Mouse (Mus musculus): ENCODE data around the gene Slc39a3.

DNA sequence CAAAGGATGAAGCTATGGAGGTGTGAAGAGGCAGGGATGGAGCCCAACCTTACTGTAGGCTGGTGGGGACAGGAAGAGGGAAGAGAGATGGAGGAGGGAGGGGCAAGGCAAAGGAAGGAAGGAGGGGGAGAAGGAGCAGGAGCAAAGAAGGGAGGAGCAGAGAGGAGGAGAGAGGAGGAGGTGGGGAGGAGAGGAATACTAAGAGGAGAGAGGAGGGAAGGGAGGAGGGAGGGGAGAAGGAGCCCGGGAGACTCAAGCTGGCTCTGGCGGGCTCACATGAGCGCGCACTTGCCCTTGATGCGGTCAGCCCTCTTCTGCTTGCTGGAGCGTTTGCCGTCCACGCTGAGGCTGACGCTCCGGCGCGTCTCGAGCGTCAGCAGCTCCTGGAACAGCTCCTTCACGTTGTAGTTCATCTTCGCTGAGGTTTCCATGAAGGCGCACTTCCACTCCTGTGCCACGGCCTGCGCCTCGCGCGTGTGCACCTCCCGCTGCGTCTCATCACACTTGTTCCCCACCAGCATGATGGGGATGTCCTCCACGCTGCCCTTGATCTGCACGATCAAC lies 15.6 kb downstream of the Slc39a3 start:
- TF ChIP-seq CTCF (IDR thresholded peaks at IDR 0.05; ENCODE audit: control insufficient read depth, insufficient read depth, insufficient read length), result no peak
- TF ChIP-seq FOSL1 (IDR thresholded peaks at IDR 0.05; ENCODE audit: insufficient read depth, low read length, poor library complexity, severe bottlenecking), result no peak
- TF ChIP-seq MYOG (IDR thresholded peaks at IDR 0.05; ENCODE audit: control insufficient read depth, extremely low read depth, insufficient read length), result no peak
- TF ChIP-seq USF1 (IDR thresholded peaks at IDR 0.05; ENCODE audit: low read depth), result no peak
